Mouse (Mus musculus) adrenal gland, postnatal 0 days (tissue): Measurements from ENCODE around the gene Lmln. TPM values are rescaled to one million over a fixed set of nuclear protein-coding genes. Genes with fewer than 3 reads are reported as not detected.
A peak's percentile ranks its signal among the peaks of the same experiment; 100 is the strongest.

ENCODE experiments used
- microRNA-seq: library from miRNA; unstranded; fragments of <30 nt; microRNA quantifications from one replicate; pipeline ENCODE4, GENCODE M21; 2016; ENCODE audit warnings: borderline replicate concordance; ENCODE audit not compliant: insufficient number of aligned reads
- polyA plus RNA-seq: library from polyadenylated mRNA; unstranded; fragments of >200 nt; fragmentation: Nextera tagmentation; extraction: Ambion mirVana; gene quantifications from 2 replicates; pipeline ENCODE4 v1.2.1, GENCODE M21; 2015

Lmln gene
- polyA plus RNA-seq = 1.1 and 6.3 TPM in 2 replicates

DNA sequence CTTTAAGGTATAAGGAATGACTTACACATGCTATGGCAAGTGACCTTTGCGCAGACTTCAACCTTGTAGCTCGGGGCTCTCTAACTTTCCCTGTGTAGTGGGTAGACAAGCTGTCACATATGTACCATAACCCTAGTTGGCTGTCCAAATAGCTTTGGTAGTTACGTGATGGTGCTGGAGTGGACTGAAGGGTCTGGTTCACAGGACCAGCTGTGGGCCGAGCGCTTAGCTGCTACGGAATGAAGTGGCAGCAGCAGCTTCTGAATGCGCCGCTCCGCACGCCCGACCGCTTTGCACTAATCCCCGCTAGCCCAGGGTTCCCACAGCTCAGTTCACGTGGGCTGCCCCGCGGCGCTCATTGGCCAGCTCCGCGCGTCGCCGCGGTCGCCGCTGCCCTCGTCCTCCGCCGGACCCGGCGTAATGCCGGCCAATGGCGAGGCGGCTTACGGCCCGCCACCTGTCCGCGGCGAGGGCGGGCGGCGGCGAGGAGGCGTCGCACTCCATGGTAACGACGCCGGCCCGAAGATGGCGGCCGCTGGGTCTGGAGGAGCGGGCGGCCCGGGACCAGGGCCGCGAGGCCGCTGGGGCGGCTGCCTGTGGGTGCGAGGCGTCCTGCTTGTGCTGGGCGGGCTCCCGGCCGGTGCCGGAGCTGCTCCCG is at the start of gene Lmln:
Gene Lmln (plus strand): TSS at position 498 of the 658 bp plus-strand sequence.

DNA sequence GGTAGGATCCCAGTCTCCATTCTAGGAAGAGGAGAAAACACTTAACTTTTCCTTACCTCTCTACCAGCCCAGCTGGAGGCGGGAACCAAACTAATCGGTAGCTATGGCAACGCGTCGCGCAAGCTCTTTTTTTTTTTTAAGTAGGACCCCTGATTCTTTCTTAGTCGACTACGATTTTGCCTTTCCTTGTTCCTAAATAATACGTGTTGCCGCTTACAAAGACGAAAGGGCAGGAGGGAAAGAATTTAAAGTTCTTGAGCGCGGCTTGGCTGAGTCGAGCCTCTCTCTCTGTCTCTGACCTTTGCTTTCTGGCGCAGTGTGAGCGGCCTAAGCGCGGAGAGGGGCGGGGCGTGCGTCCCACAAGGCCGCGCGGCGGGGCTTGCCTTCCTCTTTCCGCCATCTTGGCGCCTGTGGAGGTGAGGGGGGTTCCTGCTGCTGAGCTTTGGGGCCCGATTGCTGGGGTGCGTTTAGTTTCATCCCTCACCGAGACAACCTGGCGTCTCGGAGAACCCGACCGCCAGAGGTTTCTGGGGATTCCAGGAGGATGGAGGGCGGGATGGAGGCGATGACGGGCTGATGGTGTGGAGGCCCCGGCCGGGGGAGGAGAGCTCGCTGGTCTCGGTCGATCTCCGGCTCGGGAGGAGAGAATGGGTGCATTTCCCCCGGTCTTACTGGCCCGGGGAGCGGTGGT is 6.1 kb upstream of the Lmln start, which contains the start of the genes Iqcg and Rpl35a:
Gene Iqcg (minus strand): TSS at position 124 of the 691 bp plus-strand sequence.
Gene Rpl35a (plus strand): TSS at position 359 of the 691 bp plus-strand sequence.

Small RNAs within 50 kb of the gene (microRNA-seq; reads per million reads assigned to microRNA genes)
- gene Gm22231 = not detected
- 10.2 reads per million, percentile 14 among the genes with 10 or more reads in this experiment for gene Mir1947

Other genes starting within 250 kb of the Lmln start
- 72.0 and 94.7 TPM in 2 replicates for gene Fyttd1, start 185.0 kb upstream of the Lmln start, polyA plus RNA-seq
- gene Rubcn, start 184.8 kb upstream of the Lmln start, polyA plus RNA-seq = 9.4 and 12.3 TPM in 2 replicates
- 11.2 and 11.7 TPM in 2 replicates for gene Lrch3, start 148.4 kb upstream of the Lmln start, polyA plus RNA-seq
- 1.8 and 2.1 TPM in 2 replicates for gene Iqcg, start 6.3 kb upstream of the Lmln start, polyA plus RNA-seq
- gene Rpl35a, start 6.1 kb upstream of the Lmln start, polyA plus RNA-seq = 1,430 and 2,258 TPM in 2 replicates
- 10.9 and 17.1 TPM in 2 replicates for gene Osbpl11, start 122.5 kb downstream of the Lmln start, polyA plus RNA-seq
- gene Snx4, start 188.9 kb downstream of the Lmln start, polyA plus RNA-seq = 70.5 and 96.4 TPM in 2 replicates